Comparison of ENCODE assay signal across 28 mouse cellular contexts in the genomic region with DNA sequence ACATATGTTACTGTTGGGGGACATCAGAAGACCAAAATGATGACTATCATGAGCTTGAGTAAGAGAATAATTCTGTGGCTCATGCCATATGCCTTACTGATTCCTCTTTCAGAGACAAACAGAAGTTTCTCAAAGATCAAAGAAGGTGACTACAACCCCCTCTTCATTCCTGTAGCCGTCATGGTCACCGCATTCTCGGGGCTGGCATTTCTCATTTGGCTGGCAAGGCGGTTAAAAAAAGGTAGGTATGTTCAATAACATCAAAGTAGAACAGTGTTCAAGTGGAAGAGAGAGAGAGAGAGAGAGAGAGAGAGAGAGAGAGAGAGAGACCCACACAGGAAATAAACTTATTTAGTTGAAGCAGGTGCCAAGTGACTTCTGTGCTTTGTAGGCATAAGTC. TPM values are rescaled to one million over a fixed set of nuclear protein-coding genes. Genes with fewer than 3 reads are reported as not detected.
DNase-seq lines count a peak whose midpoint lies in the region; ATAC-seq and TF ChIP-seq lines count a peak whose summit lies in the region.
"Had no signal": no experiment of that assay in that cellular context is flagged by ENCODE, and none has a peak within 500 bp of the region (broad histone marks: within the 10 kb centered on the region; RNA-seq: fewer than 3 reads in every experiment).

No protein-coding gene starts in this region.

- no peak for DNase-seq in heart, postnatal 0 days (ENCODE audit: low spot score)
- DNase-seq in T-cell, adult 2 months (ENCODE audit: low spot score), result peak; percentile 76
- DNase-seq in thymus, postnatal 36 days, result peak; percentile 48 to 52
- no peak for DNase-seq in right cerebral cortex, postnatal 36 days (ENCODE audit: low spot score in 2 of 2)
- no peak for DNase-seq in adrenal gland, postnatal 10 days
- no peak for DNase-seq in right cerebral cortex, postnatal 25 days
- DNase-seq: adrenal gland, postnatal 25 days; cerebellum, postnatal 10 days; kidney, adult 18-20 months; layer of hippocampus, adult 9-11 months; retina, postnatal 1 day; right cerebral cortex, postnatal 4 days had no signal

- ATAC-seq in heart, postnatal 0 days (ENCODE audit: insufficient read depth, low read depth), result no peak
- ATAC-seq in heart, embryonic 12.5 days (ENCODE audit: insufficient number of reproducible peaks, low FRiP score), result no peak
- ATAC-seq: midbrain, embryonic 15.5 days had no signal

- H3K36me3 ChIP-seq in heart, postnatal 0 days (replicated peaks; ENCODE audit: control insufficient read depth, insufficient read depth, low read length), result no peaks in the 10 kb centered on the region
- H3K36me3 ChIP-seq in heart, embryonic 12.5 days, result no peaks in the 10 kb centered on the region
- no peaks in the 10 kb centered on the region for H3K36me3 ChIP-seq in small intestine, adult 2 months (ENCODE audit: control insufficient read depth, insufficient read depth, low read length)
- H3K36me3 ChIP-seq: forebrain, embryonic 10.5 days; heart, embryonic 10.5 days; hindbrain, embryonic 12.5 days; lung, embryonic 15.5 days; midbrain, embryonic 15.5 days; neural tube, embryonic 13.5 days had no signal

- H3K9ac ChIP-seq in heart, postnatal 0 days (replicated peaks; ENCODE audit: low read depth, low read length), result no peak overlapping the region
- H3K9ac ChIP-seq in heart, embryonic 12.5 days, result no peak overlapping the region
- H3K9ac ChIP-seq: hindbrain, embryonic 12.5 days; liver, embryonic 14.5 days; lung, embryonic 15.5 days; midbrain, embryonic 15.5 days; neural tube, embryonic 13.5 days had no signal

- TF ChIP-seq POLR2A in small intestine, adult 2 months (IDR thresholded peaks at IDR 0.05; ENCODE audit: low read depth, low read length), result no peak

- TF ChIP-seq EP300 in heart, postnatal 0 days (IDR thresholded peaks at IDR 0.05; ENCODE audit: low read depth), result no peak

- WGBS in heart, postnatal 0 days, result 82% methylated on average over 4 of the region's 4 CpGs
- WGBS in heart, embryonic 12.5 days, result 74% methylated on average over 4 of the region's 4 CpGs
- WGBS in small intestine, adult 2 months, result 82% methylated on average over 4 of the region's 4 CpGs

- H3K27me3 ChIP-seq in heart, postnatal 0 days (ENCODE audit: control insufficient read depth, insufficient read depth, low read length), result no peaks in the 10 kb centered on the region
- H3K27me3 ChIP-seq in heart, embryonic 12.5 days (replicated peaks), result no peaks in the 10 kb centered on the region
- H3K27me3 ChIP-seq in small intestine, adult 2 months (ENCODE audit: control insufficient read depth, insufficient read depth, low read length), result no peaks in the 10 kb centered on the region
- H3K27me3 ChIP-seq: hindbrain, embryonic 12.5 days; lung, embryonic 15.5 days; midbrain, embryonic 15.5 days; neural tube, embryonic 13.5 days had no signal

- H3K4me2 ChIP-seq in heart, postnatal 0 days (ENCODE audit: low read depth, low read length), result no peak overlapping the region
- H3K4me2 ChIP-seq in heart, embryonic 12.5 days, result no peak overlapping the region
- H3K4me2 ChIP-seq: hindbrain, embryonic 12.5 days; lung, embryonic 15.5 days; midbrain, embryonic 15.5 days; neural tube, embryonic 13.5 days had no signal

- TF ChIP-seq CTCF in heart, postnatal 0 days (IDR thresholded peaks at IDR 0.05; ENCODE audit: low read depth), result no peak
- no peak for TF ChIP-seq CTCF in small intestine, adult 2 months (IDR thresholded peaks at IDR 0.05; ENCODE audit: extremely low read depth, insufficient read length, insufficient replicate concordance, low read depth, low read length)

- H3K27ac ChIP-seq in heart, postnatal 0 days (ENCODE audit: low read depth), result peak overlapping the region; percentile 34; the same call in 1 of the 2 replicates
- H3K27ac ChIP-seq in heart, embryonic 12.5 days (ENCODE audit: poor library complexity, severe bottlenecking), result no peak overlapping the region
- H3K27ac ChIP-seq in small intestine, adult 2 months (ENCODE audit: insufficient read depth, low read depth, low read length), result 0 out of 2 replicates have a peak overlapping the region, but pooled peaks have one; percentile 35
- H3K27ac ChIP-seq: forebrain, embryonic 10.5 days; heart, embryonic 10.5 days; hindbrain, embryonic 12.5 days; left cerebral cortex, adult 2 months; liver, embryonic 14.5 days; lung, embryonic 15.5 days; macrophage; midbrain, embryonic 15.5 days; neural tube, embryonic 13.5 days; stomach, postnatal 0 days had no signal

- H3K4me3 ChIP-seq in heart, postnatal 0 days (ENCODE audit: low read depth, low read length), result no peak overlapping the region
- no peak overlapping the region for H3K4me3 ChIP-seq in heart, embryonic 12.5 days
- no peak overlapping the region for H3K4me3 ChIP-seq in small intestine, adult 2 months (ENCODE audit: low read depth, low read length)
- H3K4me3 ChIP-seq: forebrain, embryonic 10.5 days; heart, embryonic 10.5 days; hindbrain, embryonic 12.5 days; left cerebral cortex, adult 2 months; lung, embryonic 15.5 days; midbrain, embryonic 15.5 days; neural tube, embryonic 13.5 days had no signal

- no peaks in the 10 kb centered on the region for H3K9me3 ChIP-seq in heart, postnatal 0 days (replicated peaks; ENCODE audit: control insufficient read depth, low read length)
- no peaks in the 10 kb centered on the region for H3K9me3 ChIP-seq in heart, embryonic 12.5 days (replicated peaks)
- H3K9me3 ChIP-seq: forebrain, embryonic 10.5 days; heart, embryonic 10.5 days; hindbrain, embryonic 12.5 days; lung, embryonic 15.5 days; midbrain, embryonic 15.5 days; neural tube, embryonic 13.5 days had no signal

- no peaks in the 10 kb centered on the region for H3K4me1 ChIP-seq in heart, postnatal 0 days (ENCODE audit: control insufficient read depth, insufficient read depth)
- no peaks in the 10 kb centered on the region for H3K4me1 ChIP-seq in heart, embryonic 12.5 days (replicated peaks)
- no peaks in the 10 kb centered on the region for H3K4me1 ChIP-seq in small intestine, adult 2 months (ENCODE audit: control insufficient read depth, insufficient read depth, insufficient read length, low read length)
- H3K4me1 ChIP-seq: forebrain, embryonic 10.5 days; heart, embryonic 10.5 days; hindbrain, embryonic 12.5 days; lung, embryonic 15.5 days; midbrain, embryonic 15.5 days; neural tube, embryonic 13.5 days had no signal

RNA-seq across cellular contexts. Expression of a gene that starts 10.2 kb away (rescaled TPM):
- 0.50 TPM in 1 of 2 replicates, not detected in the other for total RNA-seq in heart, postnatal 0 days (2014; rRNA removed; ENCODE audit: low replicate concordance)
- polyA plus RNA-seq in heart, postnatal 0 days (2015; fragmentation: Nextera tagmentation; extraction: Ambion mirVana), result 0.18 and 0.44 TPM in 2 replicates
- not detected in 2 replicates for polyA plus RNA-seq in heart, embryonic 12.5 days (2016; fragmentation: Nextera tagmentation; extraction: Ambion mirVana)
- polyA plus RNA-seq in small intestine, adult 2 months (2012; rRNA removed), result 0.70 and 0.75 TPM in 2 replicates
- 1 to 10 TPM; 6.4 to 9.6 TPM for total RNA-seq in adrenal gland, postnatal 10 days (2021)
- total RNA-seq: gastrocnemius, adult 18-20 months; left cerebral cortex, adult 2 months; left cerebral cortex, postnatal 36 days had no signal
- polyA plus RNA-seq: forebrain, embryonic 10.5 days; heart, embryonic 10.5 days had no signal

RNA-seq across cellular contexts. Expression of a gene that starts 24.0 kb away (rescaled TPM):
- 3.7 and 6.1 TPM in 2 replicates for total RNA-seq in heart, postnatal 0 days (2014; rRNA removed; ENCODE audit: low replicate concordance)
- polyA plus RNA-seq in heart, postnatal 0 days (2015; fragmentation: Nextera tagmentation; extraction: Ambion mirVana), result 2.1 and 2.4 TPM in 2 replicates
- polyA plus RNA-seq in heart, embryonic 12.5 days (2016; fragmentation: Nextera tagmentation; extraction: Ambion mirVana), result 0.37 and 0.46 TPM in 2 replicates
- 0.08 TPM in 1 of 2 replicates, not detected in the other for polyA plus RNA-seq in small intestine, adult 2 months (2012; rRNA removed)
- 1 to 10 TPM; 1.6 to 1.7 TPM for total RNA-seq in adrenal gland, postnatal 10 days (2021)
- total RNA-seq: gastrocnemius, adult 18-20 months had no signal
- polyA plus RNA-seq: embryonic facial prominence, embryonic 11.5 days; forebrain, embryonic 10.5 days; heart, embryonic 10.5 days; hindbrain, embryonic 12.5 days; large intestine, adult 2 months; macrophage; midbrain, embryonic 15.5 days; neural tube, embryonic 13.5 days had no signal

RNA-seq across cellular contexts. Expression of a gene that starts 43.1 kb away (rescaled TPM):
- 1.3 TPM in 1 of 2 replicates, not detected in the other for total RNA-seq in heart, postnatal 0 days (2014; rRNA removed; ENCODE audit: low replicate concordance)
- 0.38 and 0.51 TPM in 2 replicates for polyA plus RNA-seq in heart, postnatal 0 days (2015; fragmentation: Nextera tagmentation; extraction: Ambion mirVana)
- 0.06 TPM in 1 of 2 replicates, not detected in the other for polyA plus RNA-seq in heart, embryonic 12.5 days (2016; fragmentation: Nextera tagmentation; extraction: Ambion mirVana)
- polyA plus RNA-seq in small intestine, adult 2 months (2012; rRNA removed), result 0.63 and 1.0 TPM in 2 replicates
- 1 to 10 TPM; 1.4 to 2.0 TPM for total RNA-seq in adrenal gland, postnatal 10 days (2021)
- total RNA-seq: left cerebral cortex, adult 2 months; left cerebral cortex, postnatal 36 days had no signal
- polyA plus RNA-seq: embryonic facial prominence, embryonic 11.5 days; forebrain, embryonic 10.5 days; hindbrain, embryonic 12.5 days; midbrain, embryonic 15.5 days; neural tube, embryonic 13.5 days had no signal

Comparison
In these comparisons a context has a peak if more than half of its experiments do, and no peak if none do; other contexts are left out.
1. DNase-seq: peak in T-cell, adult 2 months (single experiment) and thymus, postnatal 36 days (2 of 2); none in heart, postnatal 0 days (single experiment), right cerebral cortex, postnatal 36 days (0 of 2), adrenal gland, postnatal 10 days (single experiment) and right cerebral cortex, postnatal 25 days (single experiment).